12 mouse cellular contexts compared by ENCODE assay signal in genomic region chr2:178422186-178422585, GRCm38 (mm10). TPM values are rescaled to one million over a fixed set of nuclear protein-coding genes. Genes with fewer than 3 reads are reported as not detected.
A peak's percentile ranks its signal among the peaks of the same experiment; 100 is the strongest.
DNase-seq lines count a peak whose midpoint lies in the region; ATAC-seq lines count a peak whose summit lies in the region.
"Had no signal": no experiment of that assay in that cellular context is flagged by ENCODE, and none has a peak within 500 bp of the region (broad histone marks: within the 10 kb centered on the region; RNA-seq: fewer than 3 reads in every experiment).

No protein-coding gene starts in this region.

- H3K4me3 ChIP-seq in heart, embryonic 14.5 days (ENCODE audit: control insufficient read depth in 1 of 2, insufficient read depth in 1 of 2, low read depth in 1 of 2, low read length in 2 of 2): no peak overlapping the region
- H3K4me3 ChIP-seq in heart, embryonic 15.5 days: no peak overlapping the region
- no peak overlapping the region for H3K4me3 ChIP-seq in stomach, embryonic 16.5 days (replicated peaks; ENCODE audit: low read length)
- H3K4me3 ChIP-seq: hindbrain, embryonic 15.5 days; neural tube, embryonic 12.5 days had no signal

- 0 out of 2 replicates have a peak, but pooled peaks cover 3% of the 10 kb centered on the region for H3K9me3 ChIP-seq in heart, embryonic 14.5 days (ENCODE audit: control insufficient read depth, low read length)
- H3K9me3 ChIP-seq in heart, embryonic 15.5 days (replicated peaks): no peaks in the 10 kb centered on the region
- no peaks in the 10 kb centered on the region for H3K9me3 ChIP-seq in stomach, embryonic 16.5 days (replicated peaks; ENCODE audit: control insufficient read depth, low read length)
- H3K9me3 ChIP-seq: hindbrain, embryonic 15.5 days; neural tube, embryonic 12.5 days had no signal

- no peak for DNase-seq in heart, adult 9 months (ENCODE audit: low spot score in 2 of 2)
- DNase-seq in right cerebral cortex, adult 18-20 months: peak; percentile 0
- DNase-seq in right cerebral cortex, postnatal 25 days: no peak
- DNase-seq in cerebellum, adult 9-11 months: no peak
- no peak for DNase-seq in B cell, adult 2 months
- DNase-seq: thymus, adult 2 months had no signal

- peak overlapping the region; percentile 68 to 87 for H3K27ac ChIP-seq in heart, embryonic 14.5 days (replicated peaks in 1 of 2; ENCODE audit: control insufficient read depth in 1 of 2, insufficient read depth in 1 of 2, low read depth in 2 of 2, low read length in 2 of 2)
- H3K27ac ChIP-seq in heart, embryonic 15.5 days: peak overlapping the region; percentile 83
- no peak overlapping the region for H3K27ac ChIP-seq in stomach, embryonic 16.5 days (ENCODE audit: low read length)
- H3K27ac ChIP-seq: hindbrain, embryonic 15.5 days; neural tube, embryonic 12.5 days had no signal

- no peaks in the 10 kb centered on the region for H3K27me3 ChIP-seq in heart, embryonic 14.5 days (ENCODE audit: control insufficient read depth, insufficient read depth, low read length)
- no peaks in the 10 kb centered on the region for H3K27me3 ChIP-seq in heart, embryonic 15.5 days
- no peaks in the 10 kb centered on the region for H3K27me3 ChIP-seq in stomach, embryonic 16.5 days (ENCODE audit: control insufficient read depth, insufficient read depth, low read length)
- H3K27me3 ChIP-seq: hindbrain, embryonic 15.5 days; neural tube, embryonic 12.5 days had no signal

- ATAC-seq in heart, embryonic 14.5 days (ENCODE audit: insufficient number of reproducible peaks, insufficient read depth, low FRiP score, low read depth): peak; percentile 33; the same call in 1 of the 2 replicates
- ATAC-seq in heart, embryonic 15.5 days (replicated peaks; ENCODE audit: insufficient number of reproducible peaks, insufficient read depth, low FRiP score, low read depth): no peak
- ATAC-seq in stomach, embryonic 16.5 days (ENCODE audit: insufficient read depth, low FRiP score): 0 out of 2 replicates have a peak, but pooled peaks have one; percentile 11

- H3K4me1 ChIP-seq in heart, embryonic 14.5 days (ENCODE audit: control insufficient read depth in 2 of 2, insufficient read depth in 2 of 2, low read length in 2 of 2): peaks cover 11 to 32% of the 10 kb centered on the region in 2 experiments
- peaks cover 27% of the 10 kb centered on the region for H3K4me1 ChIP-seq in heart, embryonic 15.5 days (replicated peaks)
- 0 out of 2 replicates have a peak, but pooled peaks cover 4% of the 10 kb centered on the region for H3K4me1 ChIP-seq in stomach, embryonic 16.5 days (ENCODE audit: control insufficient read depth, insufficient read depth, low read length)
- H3K4me1 ChIP-seq: hindbrain, embryonic 15.5 days had no signal

- WGBS in heart, embryonic 14.5 days: 16% methylated on average over 2 of the region's 3 CpGs
- WGBS in heart, embryonic 15.5 days: 7% methylated on average over 3 of the region's 3 CpGs
- WGBS in stomach, embryonic 16.5 days: 26% methylated on average over 3 of the region's 3 CpGs

- peaks cover 37% of the 10 kb centered on the region for H3K36me3 ChIP-seq in heart, embryonic 14.5 days (ENCODE audit: control insufficient read depth, insufficient read depth, low read length)
- peaks cover 14% of the 10 kb centered on the region for H3K36me3 ChIP-seq in heart, embryonic 15.5 days
- H3K36me3 ChIP-seq in stomach, embryonic 16.5 days (ENCODE audit: control insufficient read depth, insufficient read depth, low read length): peaks cover 4% of the 10 kb centered on the region; the same call in 1 of the 2 replicates
- H3K36me3 ChIP-seq: hindbrain, embryonic 15.5 days; neural tube, embryonic 12.5 days had no signal

- peak overlapping the region; percentile 54 for H3K9ac ChIP-seq in heart, embryonic 14.5 days (ENCODE audit: low read length)
- H3K9ac ChIP-seq in heart, embryonic 15.5 days: no peak overlapping the region
- H3K9ac ChIP-seq in stomach, embryonic 16.5 days (ENCODE audit: low read length): no peak overlapping the region
- H3K9ac ChIP-seq: hindbrain, embryonic 15.5 days; neural tube, embryonic 12.5 days had no signal

- peak overlapping the region; percentile 37 for H3K4me2 ChIP-seq in heart, embryonic 14.5 days (ENCODE audit: low read length)
- peak overlapping the region; percentile 27 for H3K4me2 ChIP-seq in heart, embryonic 15.5 days
- no peak overlapping the region for H3K4me2 ChIP-seq in stomach, embryonic 16.5 days (ENCODE audit: low read depth, low read length)
- H3K4me2 ChIP-seq: hindbrain, embryonic 15.5 days; neural tube, embryonic 12.5 days had no signal

RNA-seq across cellular contexts. Expression of gene Fam217b, which starts 7.9 kb away (rescaled TPM):
- polyA plus RNA-seq in heart, embryonic 14.5 days (2014; fragmentation: Nextera tagmentation; extraction: Ambion mirVana): 7.1 and 7.3 TPM in 2 replicates
- 7.9 TPM in 2 replicates for polyA plus RNA-seq in heart, embryonic 15.5 days (2015; fragmentation: Nextera tagmentation; extraction: Ambion mirVana)
- polyA plus RNA-seq in stomach, embryonic 16.5 days (2015; fragmentation: Nextera tagmentation; extraction: Ambion mirVana): 3.7 and 4.0 TPM in 2 replicates

RNA-seq across cellular contexts. Expression of gene Ppp1r3d, which starts 7.9 kb away (rescaled TPM):
- 22.0 and 23.8 TPM in 2 replicates for polyA plus RNA-seq in heart, embryonic 14.5 days (2014; fragmentation: Nextera tagmentation; extraction: Ambion mirVana)
- polyA plus RNA-seq in heart, embryonic 15.5 days (2015; fragmentation: Nextera tagmentation; extraction: Ambion mirVana): 21.3 and 22.8 TPM in 2 replicates
- 3.3 and 4.2 TPM in 2 replicates for polyA plus RNA-seq in stomach, embryonic 16.5 days (2015; fragmentation: Nextera tagmentation; extraction: Ambion mirVana)

RNA-seq across cellular contexts. Expression of gene Cdh26, which starts 8.1 kb away (rescaled TPM):
- not detected in 2 replicates for polyA plus RNA-seq in heart, embryonic 14.5 days (2014; fragmentation: Nextera tagmentation; extraction: Ambion mirVana)
- 0.14 TPM in 1 of 2 replicates, not detected in the other for polyA plus RNA-seq in heart, embryonic 15.5 days (2015; fragmentation: Nextera tagmentation; extraction: Ambion mirVana)
- 0.52 and 0.80 TPM in 2 replicates for polyA plus RNA-seq in stomach, embryonic 16.5 days (2015; fragmentation: Nextera tagmentation; extraction: Ambion mirVana)

RNA-seq across cellular contexts. Expression of gene Sycp2, which starts 14.7 kb away (rescaled TPM):
- 0.24 and 0.46 TPM in 2 replicates for polyA plus RNA-seq in heart, embryonic 14.5 days (2014; fragmentation: Nextera tagmentation; extraction: Ambion mirVana)
- polyA plus RNA-seq in heart, embryonic 15.5 days (2015; fragmentation: Nextera tagmentation; extraction: Ambion mirVana): 0.06 and 0.18 TPM in 2 replicates
- polyA plus RNA-seq in stomach, embryonic 16.5 days (2015; fragmentation: Nextera tagmentation; extraction: Ambion mirVana): 0.06 and 0.23 TPM in 2 replicates
- polyA plus RNA-seq: large intestine, adult 2 months; thymus, adult 2 months had no signal
